Comparison of ENCODE assay signal across 20 mouse cellular contexts in the genomic region with DNA sequence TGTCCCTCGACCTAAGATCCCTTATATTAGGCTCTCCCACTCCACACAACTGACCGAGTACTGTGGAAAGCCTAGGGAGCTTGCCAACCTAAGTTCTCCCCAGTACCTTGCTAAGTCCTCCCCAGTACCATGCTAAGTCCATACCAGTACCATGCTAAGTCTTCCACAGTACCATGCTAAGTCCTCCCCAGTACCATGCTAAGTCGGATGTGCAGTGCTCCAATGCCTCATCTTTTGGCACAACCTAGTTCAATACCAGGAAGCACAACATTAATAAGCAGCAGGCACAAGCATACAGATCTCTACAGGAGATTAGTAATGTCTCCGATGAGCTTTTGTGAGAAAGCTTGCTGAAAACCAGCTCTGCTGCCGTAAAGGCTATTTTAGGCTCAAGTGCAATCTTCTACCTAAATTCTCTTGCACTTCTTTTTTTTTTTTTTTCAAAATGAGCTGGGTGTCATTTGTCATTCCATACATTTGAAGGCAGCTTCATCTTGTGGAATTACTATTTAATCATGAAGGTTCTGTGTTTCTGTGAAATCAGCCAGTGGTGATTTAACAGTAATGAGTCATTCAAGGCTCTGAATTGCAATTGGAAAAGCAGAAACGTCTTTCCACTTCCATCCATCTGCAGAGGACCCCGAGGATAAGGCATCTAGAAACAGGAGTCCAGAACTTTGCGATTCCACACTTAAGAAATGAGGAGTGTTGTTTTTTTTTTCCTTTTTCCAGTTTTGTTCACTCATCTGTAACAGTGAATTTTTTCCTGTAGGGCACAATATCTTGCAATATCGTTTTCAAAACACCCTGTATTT.
"Had no signal": no experiment of that assay in that cellular context is flagged by ENCODE, and none has a peak within 500 bp of the region (broad histone marks: within the 10 kb centered on the region; RNA-seq: fewer than 3 reads in every experiment).

No protein-coding gene starts in this region.

- DNase-seq: kidney, adult 11 months; kidney, adult 8-10 months; kidney, postnatal 10 days; kidney, postnatal 36 days; layer of hippocampus, postnatal 36 days; liver, postnatal 0 days; lung, embryonic 14.5 days; midbrain, embryonic 14.5 days; retina, postnatal 1 day; right cerebral cortex, postnatal 25 days; spleen, adult 18-20 months; thymus, postnatal 25 days had no signal

- H3K4me1 ChIP-seq: kidney, embryonic 15.5 days; stomach, embryonic 15.5 days had no signal

- H3K9me3 ChIP-seq: kidney, embryonic 15.5 days; limb, embryonic 12.5 days; limb, embryonic 15.5 days; stomach, embryonic 15.5 days had no signal

- H3K27me3 ChIP-seq: kidney, embryonic 15.5 days; limb, embryonic 12.5 days; limb, embryonic 15.5 days; stomach, embryonic 15.5 days had no signal

- ATAC-seq: liver, postnatal 0 days; lung, postnatal 0 days had no signal

- H3K27ac ChIP-seq: kidney, embryonic 15.5 days; limb, embryonic 12.5 days; limb, embryonic 15.5 days; liver, embryonic 14.5 days; macrophage; stomach, embryonic 15.5 days had no signal

- H3K9ac ChIP-seq: kidney, embryonic 15.5 days; limb, embryonic 12.5 days; limb, embryonic 15.5 days; liver, embryonic 14.5 days; liver, postnatal 0 days; lung, embryonic 14.5 days; stomach, embryonic 15.5 days had no signal

- H3K4me3 ChIP-seq: kidney, embryonic 15.5 days; limb, embryonic 12.5 days; limb, embryonic 15.5 days; stomach, embryonic 15.5 days had no signal

- H3K36me3 ChIP-seq: kidney, embryonic 15.5 days; limb, embryonic 12.5 days; limb, embryonic 15.5 days; stomach, embryonic 15.5 days had no signal

- H3K4me2 ChIP-seq: kidney, embryonic 15.5 days; limb, embryonic 12.5 days; limb, embryonic 15.5 days; liver, embryonic 11.5 days; lung, embryonic 14.5 days; stomach, embryonic 15.5 days had no signal
